Mouse (Mus musculus) ZHBTc4 (cell line): ENCODE data around the gene Zfp764.
A peak's percentile ranks its signal among the peaks of the same experiment; 100 is the strongest.
"Not testable (repeated sequence)": the region's sequence is repeated elsewhere in the genome, so short reads cannot be mapped to it uniquely, and the experiment has no call there.

Experiments
- DNase-seq: peaks from one replicate; pipeline ENCODE4 v3.0.0-alpha.2; 2011; ENCODE audit warnings: low read depth, low spot score

Zfp764 gene

GRCm38 (mm10) chr7:127406002-127406987 is at the start of gene Zfp764:
TSS of gene Zfp764 (minus strand) at chr7:127406822.
- peak; percentile 92 for DNase-seq

- DNase-seq, result peak; percentile 81
These were observed 48.3 kb upstream of the Zfp764 start for GRCm38 (mm10) chr7:127454905-127455304.

GRCm38 (mm10) chr7:127453056-127453455 is 46.4 kb upstream of the Zfp764 start:
- no peak for DNase-seq

GRCm38 (mm10) chr7:127449966-127450365 is 43.3 kb upstream of the Zfp764 start:
- DNase-seq, result no peak

DNA sequence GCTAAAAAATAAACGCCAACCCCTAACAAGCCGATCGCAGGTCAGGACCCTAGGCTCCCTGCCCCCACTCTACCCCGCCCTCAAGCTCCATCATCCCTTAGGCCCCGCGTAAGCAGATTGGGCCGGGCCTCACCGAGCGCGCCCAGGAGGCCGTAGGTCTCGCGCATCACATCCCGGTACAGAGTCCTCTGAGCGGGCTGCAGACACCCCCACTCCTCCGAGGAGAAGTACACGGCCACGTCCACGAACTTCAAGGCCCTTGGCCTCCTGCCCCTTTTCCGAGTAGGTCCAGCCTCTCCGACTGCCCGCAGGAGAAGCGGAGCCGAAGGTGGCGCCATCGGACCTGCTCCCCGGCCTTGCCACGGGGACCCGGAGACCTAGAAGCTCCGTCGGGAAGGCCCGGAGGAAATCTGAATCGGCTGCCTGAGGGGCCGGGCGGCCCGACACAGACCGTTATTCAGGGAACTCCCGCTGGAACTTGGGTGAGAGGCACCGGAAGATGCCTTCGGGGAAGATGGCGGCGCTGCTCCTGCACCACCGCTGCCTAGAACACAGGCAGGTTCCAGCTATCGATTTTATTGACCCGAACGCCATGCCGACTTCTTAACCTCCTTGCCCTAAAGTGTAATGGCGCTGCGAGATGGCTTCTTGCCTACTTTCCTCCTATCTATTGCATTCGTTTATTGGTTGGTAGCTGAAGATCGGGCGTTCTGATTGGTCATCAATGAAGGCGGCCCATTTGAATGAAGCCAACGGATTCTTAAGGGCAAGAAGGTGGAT is 42.1 kb upstream of the Zfp764 start, which contains the start of gene Zfp689:
TSS of gene Zfp689 (minus strand) at position 638 of the 780 bp plus-strand sequence.
- DNase-seq, result peak; percentile 97

GRCm38 (mm10) chr7:127443976-127444375 is 37.4 kb upstream of the Zfp764 start:
- no peak for DNase-seq

DNA sequence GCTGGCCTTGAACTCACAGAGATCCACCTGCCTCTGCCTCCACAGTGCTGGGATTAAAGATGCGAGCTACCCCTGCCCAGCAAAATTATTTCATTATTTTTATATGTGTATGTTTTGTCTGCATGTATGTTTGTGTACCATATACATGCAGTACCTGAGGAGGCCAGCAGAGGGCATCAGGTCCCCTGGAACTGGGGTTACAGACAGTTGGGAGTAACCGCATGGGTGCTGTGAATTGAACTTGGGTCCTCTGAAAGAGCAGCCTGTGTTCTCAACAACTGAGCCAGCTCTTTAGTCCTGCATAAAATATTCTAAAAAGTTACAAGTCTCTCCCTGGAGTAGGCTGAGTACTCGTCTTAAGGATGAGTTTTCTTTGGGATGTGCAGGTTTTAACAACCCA is 31.1 kb upstream of the Zfp764 start:
- DNase-seq, result peak; percentile 65

GRCm38 (mm10) chr7:127435206-127435605 is 28.6 kb upstream of the Zfp764 start:
- no peak for DNase-seq

- no peak for DNase-seq
These were observed 19.7 kb upstream of the Zfp764 start for GRCm38 (mm10) chr7:127426354-127426753.

- DNase-seq, result no peak
These were observed 19.3 kb upstream of the Zfp764 start for GRCm38 (mm10) chr7:127425911-127426310.

GRCm38 (mm10) chr7:127425291-127425690 is 18.7 kb upstream of the Zfp764 start:
- no peak for DNase-seq

DNA sequence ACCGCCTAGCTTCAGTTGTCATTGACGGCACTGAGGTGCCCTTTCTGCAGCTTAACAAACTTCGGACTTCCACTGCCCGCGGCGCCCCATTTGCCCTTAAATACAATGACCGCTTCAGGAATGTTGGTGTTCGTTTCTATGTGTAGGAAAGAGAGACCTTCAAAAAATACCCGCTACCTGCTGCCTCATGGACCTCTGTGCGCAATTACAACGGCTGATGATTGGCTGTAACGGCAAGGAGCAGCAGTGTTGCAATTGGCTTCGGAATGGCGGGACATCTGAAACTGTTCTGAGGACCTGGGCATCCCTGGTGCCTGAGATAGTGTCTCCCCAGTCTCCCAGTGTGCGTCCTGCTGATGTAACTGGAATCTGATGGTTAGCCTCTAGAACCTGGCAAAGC is 15.6 kb upstream of the Zfp764 start:
- no peak for DNase-seq

GRCm38 (mm10) chr7:127421388-127422191 is 15.0 kb upstream of the Zfp764 start, which contains the start of gene Zfp688:
TSS of gene Zfp688 (minus strand) at chr7:127422068.
- peak; percentile 96 for DNase-seq

- no peak for DNase-seq
These were observed 4.8 kb upstream of the Zfp764 start for GRCm38 (mm10) chr7:127411418-127411817.

GRCm38 (mm10) chr7:127404101-127404500 is 2.5 kb downstream of the Zfp764 start:
- not testable (repeated sequence) for DNase-seq

DNA sequence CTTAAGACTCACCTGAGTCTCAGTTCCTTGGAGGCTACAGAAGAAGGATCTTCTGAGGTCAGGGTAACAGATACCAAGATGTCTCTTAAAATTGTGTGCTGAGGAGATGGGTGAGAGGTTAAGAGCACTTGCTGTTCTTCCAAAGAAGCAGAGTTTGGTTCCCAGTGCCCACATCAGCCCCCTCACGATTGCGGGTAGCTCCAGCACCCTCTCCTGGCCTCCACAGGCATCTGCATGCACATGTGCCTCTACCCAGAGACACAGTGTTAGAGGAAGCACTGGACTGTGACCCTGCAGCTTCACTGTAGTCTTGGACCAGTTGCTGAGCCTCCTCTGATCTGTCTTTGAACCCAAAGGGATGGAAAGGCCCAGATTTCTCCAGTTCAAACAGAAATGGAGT is 3.6 kb downstream of the Zfp764 start:
- DNase-seq, result peak; percentile 53

- DNase-seq, result no peak
These were observed 6.3 kb downstream of the Zfp764 start for GRCm38 (mm10) chr7:127400355-127400754.

- no peak for DNase-seq
These were observed 12.7 kb downstream of the Zfp764 start for GRCm38 (mm10) chr7:127393944-127394333.

GRCm38 (mm10) chr7:127393157-127393943 is 13.3 kb downstream of the Zfp764 start, which contains the start of gene E430018J23Rik:
TSS of gene E430018J23Rik (minus strand) at chr7:127393629.
- DNase-seq, result peak; percentile 98

DNA sequence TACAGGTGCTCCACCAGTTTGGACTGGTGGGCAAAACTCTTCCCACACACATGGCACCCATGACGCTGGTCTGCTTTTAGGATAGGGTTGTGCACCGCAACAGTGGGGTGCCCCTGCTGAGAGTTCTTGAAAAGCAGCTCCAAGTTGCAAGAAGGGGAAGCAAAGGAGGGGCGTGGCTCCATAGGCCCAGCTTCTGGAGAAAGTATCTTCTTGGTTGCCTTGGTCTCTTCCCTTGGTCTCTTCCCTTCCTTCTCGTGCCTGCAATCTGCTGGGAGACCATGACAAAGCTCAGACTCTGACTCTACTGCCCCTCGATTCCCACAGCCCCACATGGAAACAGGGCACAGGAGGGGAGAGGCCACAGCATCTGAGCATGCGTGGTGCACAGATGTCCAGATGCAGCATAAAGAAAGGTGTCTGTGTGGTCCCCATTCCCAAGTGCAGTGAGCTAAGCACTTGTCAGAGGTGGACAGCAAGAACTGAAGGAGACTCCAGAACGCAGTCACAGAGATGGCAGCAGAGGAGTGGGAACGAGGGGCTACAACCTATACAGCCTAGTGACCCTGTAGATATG is 14.3 kb downstream of the Zfp764 start:
- DNase-seq, result no peak
